Mouse (Mus musculus): ENCODE measurements at regions not wholly inside any gene's neighbourhood (a gene's known extent, or its start where the extent isn't known, plus 50 kb on each side); places are given as distances from the start of the nearest gene placed in this dataset.
A peak's percentile ranks its signal among the peaks of the same experiment; 100 is the strongest.

GRCm38 (mm10) chr15:38351701-38352100 is 926.3 kb downstream of the 4930447A16Rik start:
- ATAC-seq (replicated peaks; ENCODE audit: low FRiP score, low TSS enrichment, poor library complexity, severe bottlenecking) = no peak

- no peak for ATAC-seq (replicated peaks; ENCODE audit: low FRiP score, low TSS enrichment, poor library complexity, severe bottlenecking)
Measured at GRCm38 (mm10) chr15:38353371-38353770, 928.0 kb downstream of the 4930447A16Rik start.

GRCm38 (mm10) chr15:38359053-38359452 is 933.7 kb downstream of the 4930447A16Rik start:
- no peak for ATAC-seq (replicated peaks; ENCODE audit: low FRiP score, low TSS enrichment, poor library complexity, severe bottlenecking)

- no peak for ATAC-seq (replicated peaks; ENCODE audit: low FRiP score, low TSS enrichment, poor library complexity, severe bottlenecking)
Measured at GRCm38 (mm10) chr15:38363522-38363921, 938.2 kb downstream of the 4930447A16Rik start.

- no peak for ATAC-seq (replicated peaks; ENCODE audit: low FRiP score, low TSS enrichment, poor library complexity, severe bottlenecking)
Measured at GRCm38 (mm10) chr15:38364014-38364413, 938.7 kb downstream of the 4930447A16Rik start.

GRCm38 (mm10) chr15:38367643-38368042 is 942.3 kb downstream of the 4930447A16Rik start:
- no peak for ATAC-seq (replicated peaks; ENCODE audit: low FRiP score, low TSS enrichment, poor library complexity, severe bottlenecking)

GRCm38 (mm10) chr15:38368291-38368690 is 942.9 kb downstream of the 4930447A16Rik start:
- no peak for ATAC-seq (replicated peaks; ENCODE audit: low FRiP score, low TSS enrichment, poor library complexity, severe bottlenecking)

GRCm38 (mm10) chr15:38371404-38372090 is 946.2 kb downstream of the 4930447A16Rik start:
- ATAC-seq (replicated peaks; ENCODE audit: low FRiP score, low TSS enrichment, poor library complexity, severe bottlenecking) = no peak

- ATAC-seq (replicated peaks; ENCODE audit: low FRiP score, low TSS enrichment, poor library complexity, severe bottlenecking) = peak; percentile 80
Measured at GRCm38 (mm10) chr15:38373797-38374196, 948.4 kb downstream of the 4930447A16Rik start.

GRCm38 (mm10) chr15:38374786-38375185 is 949.4 kb downstream of the 4930447A16Rik start:
- ATAC-seq (replicated peaks; ENCODE audit: low FRiP score, low TSS enrichment, poor library complexity, severe bottlenecking) = no peak

- no peak for ATAC-seq (replicated peaks; ENCODE audit: low FRiP score, low TSS enrichment, poor library complexity, severe bottlenecking)
Measured at GRCm38 (mm10) chr15:38378106-38378505, 952.8 kb downstream of the 4930447A16Rik start.

GRCm38 (mm10) chr15:38387617-38388016 is 962.3 kb downstream of the 4930447A16Rik start:
- no peak for ATAC-seq (replicated peaks; ENCODE audit: low FRiP score, low TSS enrichment, poor library complexity, severe bottlenecking)

- ATAC-seq (replicated peaks; ENCODE audit: low FRiP score, low TSS enrichment, poor library complexity, severe bottlenecking) = no peak
Measured at GRCm38 (mm10) chr15:38388436-38388835, 963.1 kb downstream of the 4930447A16Rik start.

GRCm38 (mm10) chr15:38390450-38390849 is 965.1 kb downstream of the 4930447A16Rik start:
- ATAC-seq (replicated peaks; ENCODE audit: low FRiP score, low TSS enrichment, poor library complexity, severe bottlenecking) = no peak

GRCm38 (mm10) chr15:38391420-38391819 is 966.1 kb downstream of the 4930447A16Rik start:
- no peak for ATAC-seq (replicated peaks; ENCODE audit: low FRiP score, low TSS enrichment, poor library complexity, severe bottlenecking)

- ATAC-seq (replicated peaks; ENCODE audit: low FRiP score, low TSS enrichment, poor library complexity, severe bottlenecking) = no peak
Measured at GRCm38 (mm10) chr15:38391860-38392259, 966.5 kb downstream of the 4930447A16Rik start.

GRCm38 (mm10) chr15:38392441-38393149 is 967.2 kb downstream of the 4930447A16Rik start:
- no peak for ATAC-seq (replicated peaks; ENCODE audit: low FRiP score, low TSS enrichment, poor library complexity, severe bottlenecking)

GRCm38 (mm10) chr15:38398852-38399251 is 973.5 kb downstream of the 4930447A16Rik start:
- no peak for ATAC-seq (replicated peaks; ENCODE audit: low FRiP score, low TSS enrichment, poor library complexity, severe bottlenecking)

GRCm38 (mm10) chr15:38402762-38403161 is 977.4 kb downstream of the 4930447A16Rik start:
- no peak for ATAC-seq (replicated peaks; ENCODE audit: low FRiP score, low TSS enrichment, poor library complexity, severe bottlenecking)

- ATAC-seq (replicated peaks; ENCODE audit: low FRiP score, low TSS enrichment, poor library complexity, severe bottlenecking) = no peak
Measured at GRCm38 (mm10) chr15:38403760-38404375, 978.5 kb downstream of the 4930447A16Rik start.

Measured in megakaryocyte-erythroid progenitor cell, adult 5-6 weeks (primary cell).